Mouse (Mus musculus) embryonic facial prominence, embryonic 13.5 days (tissue): ENCODE measurements at regions not wholly inside any gene's neighbourhood (a gene's known extent, or its start where the extent isn't known, plus 50 kb on each side); places are given as distances from the start of the nearest gene placed in this dataset.

Experiments
- ATAC-seq: fragments of 200-750 bp; cut with Nextera tagmentation; 2 replicates; pipeline ENCODE4 v1.8.0; 2017; ENCODE audit warnings: low read depth; ENCODE audit not compliant: insufficient number of reproducible peaks, insufficient read depth, low FRiP score, low TSS enrichment
- H3K27ac ChIP-seq: fragments of 300-500 bp; sonication (generic); 2 replicates; pipeline ENCODE4 v1.5.1; 2015; ENCODE audit warnings: moderate library complexity, mild to moderate bottlenecking, inconsistent platforms
- H3K27me3 ChIP-seq: fragments of 300-500 bp; sonication (generic); 2 replicates; pipeline ENCODE4 v1.6.1; 2015; ENCODE audit warnings: mild to moderate bottlenecking, inconsistent platforms
- H3K36me3 ChIP-seq: fragments of 300-500 bp; sonication (generic); 2 replicates; pipeline ENCODE4 v1.6.1; 2015; ENCODE audit warnings: mild to moderate bottlenecking, inconsistent platforms
- H3K4me1 ChIP-seq: fragments of 300-500 bp; sonication (generic); 2 replicates; pipeline ENCODE4 v1.6.1; 2015; ENCODE audit warnings: inconsistent platforms
- H3K4me2 ChIP-seq: fragments of 300-500 bp; sonication (generic); 2 replicates; pipeline ENCODE4 v1.6.1; 2015; ENCODE audit warnings: moderate library complexity, mild to moderate bottlenecking, inconsistent platforms
- H3K4me3 ChIP-seq: fragments of 300-500 bp; sonication (generic); 2 replicates; pipeline ENCODE4 v1.5.1; 2015; ENCODE audit warnings: mild to moderate bottlenecking, inconsistent platforms
- H3K9ac ChIP-seq: fragments of 300-500 bp; sonication (generic); 2 replicates; pipeline ENCODE4 v1.6.1; 2015; ENCODE audit warnings: mild to moderate bottlenecking, inconsistent platforms
- H3K9me3 ChIP-seq: fragments of 300-500 bp; sonication (generic); 2 replicates; pipeline ENCODE4 v1.6.1; 2016; ENCODE audit warnings: inconsistent platforms
- WGBS: fragments of 180-500 bp; shearing (Covaris S2); methylation state at CpG from one replicate; pipeline ENCODE4 v1.1.7; 2015; ENCODE audit warnings: mixed read lengths; 5-methylcytosine and 5-hydroxymethylcytosine counted together

DNA sequence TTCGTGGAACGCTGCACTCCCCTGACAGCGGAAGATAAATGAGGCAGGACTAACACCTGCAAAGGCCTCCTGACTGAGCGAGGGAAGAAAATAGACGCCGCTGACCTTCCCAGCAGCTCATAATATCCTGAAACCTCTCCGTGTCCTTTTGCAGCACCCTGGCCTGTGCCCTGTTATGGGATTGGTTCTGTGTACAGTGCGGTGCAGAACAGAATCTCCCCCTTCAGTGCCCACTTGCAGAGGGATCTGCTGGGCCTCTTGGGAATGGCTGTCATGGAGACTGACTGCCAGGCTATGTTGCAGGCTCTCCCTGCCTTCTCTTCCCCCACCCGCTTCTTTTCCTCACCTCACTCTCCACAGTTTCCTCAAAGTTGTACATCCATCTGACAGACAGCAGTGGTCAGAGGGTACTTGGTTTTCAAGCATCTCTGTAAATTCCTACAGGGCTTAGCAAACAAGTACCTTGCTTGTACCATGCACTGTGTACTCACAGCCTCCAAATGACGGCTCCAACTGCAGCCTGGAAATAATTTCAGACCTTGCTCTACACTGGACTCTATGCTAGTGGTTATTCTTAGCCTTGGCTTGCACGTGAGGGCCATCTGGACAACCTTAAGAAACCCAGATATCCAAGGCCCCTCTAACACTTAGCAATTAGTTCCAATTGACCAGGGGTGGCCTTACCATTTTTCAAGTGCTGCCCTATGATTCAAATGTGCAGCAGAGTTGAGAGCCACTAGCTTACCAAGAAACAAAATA lies 382.7 kb downstream of the Gm45692 start:
- WGBS, result 66% methylated on average over 11 of the region's 11 CpGs
- Histone ChIP-seq H3K4me1 (peaks cover 33% of the 10 kb centered on the region), H3K9ac (no peak overlapping the region), H3K27ac (no peak overlapping the region), H3K27me3 (no peaks in the 10 kb centered on the region), H3K4me2 (no peak overlapping the region), H3K4me3 (no peak overlapping the region), H3K9me3 (no peaks in the 10 kb centered on the region), H3K36me3 (no peaks in the 10 kb centered on the region)
- ATAC-seq, result no peak

DNA sequence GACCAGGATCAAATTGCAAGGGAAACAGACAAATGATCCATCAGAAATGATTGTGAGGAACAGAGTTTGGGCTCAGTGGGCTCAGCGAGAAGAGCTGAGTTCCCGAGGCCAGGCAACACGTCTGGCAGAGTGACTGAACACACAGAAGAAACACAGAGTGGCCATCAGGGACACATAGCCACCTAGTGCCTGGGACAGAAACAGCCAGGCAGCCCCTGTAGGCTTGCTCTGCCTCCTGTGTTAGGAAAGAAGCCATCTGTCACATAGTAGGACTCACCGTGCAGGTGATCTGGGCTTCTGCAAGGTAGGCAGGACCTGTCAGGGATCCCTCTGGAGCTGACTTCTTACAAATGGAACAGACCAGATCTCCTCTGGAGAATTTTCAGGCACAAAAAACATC lies 383.4 kb downstream of the Gm45692 start:
- Histone ChIP-seq H3K4me1 (peaks cover 33% of the 10 kb centered on the region), H3K27me3 (no peaks in the 10 kb centered on the region), H3K9me3 (no peaks in the 10 kb centered on the region), H3K27ac (no peak overlapping the region), H3K4me3 (no peak overlapping the region), H3K4me2 (no peak overlapping the region), H3K36me3 (no peaks in the 10 kb centered on the region), H3K9ac (no peak overlapping the region)
- ATAC-seq, result no peak
- WGBS, result 30% methylated on average over 4 of the region's 4 CpGs

DNA sequence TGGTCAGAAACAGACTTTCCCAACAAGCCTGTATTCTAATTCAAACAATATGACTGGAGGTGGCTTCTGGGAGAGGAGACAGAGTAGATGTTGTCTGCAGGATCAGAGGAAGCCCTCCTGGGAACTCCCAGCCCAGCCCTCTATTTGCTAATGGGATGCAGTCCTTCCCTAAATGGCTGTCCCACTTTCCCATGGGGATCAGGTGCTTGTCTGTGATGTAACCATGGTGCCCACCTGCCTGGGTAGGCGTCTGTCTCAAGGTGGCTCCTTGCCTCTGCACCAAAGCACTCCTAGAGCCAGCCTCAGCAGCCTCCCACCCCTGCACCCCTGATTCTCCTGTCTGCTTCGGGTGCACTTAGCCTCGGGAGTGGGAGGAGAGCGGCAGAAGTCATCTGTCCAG lies 384.6 kb downstream of the Gm45692 start:
- H3K27ac ChIP-seq, result peak overlapping the region; percentile 33
- ATAC-seq, result no peak

GRCm38 (mm10) chr8:26504319-26505035 lies 385.1 kb downstream of the Gm45692 start:
- Histone ChIP-seq H3K4me1 (peaks cover 33% of the 10 kb centered on the region), H3K27me3 (no peaks in the 10 kb centered on the region), H3K9ac (no peak overlapping the region), H3K9me3 (no peaks in the 10 kb centered on the region), H3K36me3 (no peaks in the 10 kb centered on the region), H3K4me3 (no peak overlapping the region), H3K27ac (peak overlapping the region; percentile 33), H3K4me2 (no peak overlapping the region)
- ATAC-seq, result no peak
- WGBS, result 67% methylated on average over 16 of the region's 16 CpGs

More for the DNA sequence above, 384.6 kb downstream of the Gm45692 start:
- no peak overlapping the region for H3K4me2 ChIP-seq
- WGBS, result 68% methylated on average over 4 of the region's 4 CpGs
- H3K9me3 ChIP-seq, result no peaks in the 10 kb centered on the region
- H3K36me3 ChIP-seq, result no peaks in the 10 kb centered on the region
- no peak overlapping the region for H3K4me3 ChIP-seq
- H3K9ac ChIP-seq, result no peak overlapping the region
- H3K4me1 ChIP-seq, result peaks cover 33% of the 10 kb centered on the region
- no peaks in the 10 kb centered on the region for H3K27me3 ChIP-seq

GRCm38 (mm10) chr8:26507611-26508070 lies 388.3 kb downstream of the Gm45692 start:
- no peak overlapping the region for H3K4me3 ChIP-seq
- H3K36me3 ChIP-seq, result no peaks in the 10 kb centered on the region
- no peak overlapping the region for H3K27ac ChIP-seq
- no peaks in the 10 kb centered on the region for H3K27me3 ChIP-seq
- no peak overlapping the region for H3K9ac ChIP-seq
- ATAC-seq, result no peak
- H3K4me1 ChIP-seq, result peaks cover 23% of the 10 kb centered on the region
- no peaks in the 10 kb centered on the region for H3K9me3 ChIP-seq
- no peak overlapping the region for H3K4me2 ChIP-seq
- WGBS, result 73% methylated on average over 12 of the region's 12 CpGs

- Histone ChIP-seq H3K4me2 (no peak overlapping the region), H3K4me1 (peaks cover 8% of the 10 kb centered on the region; the same call in 1 of the 2 replicates), H3K4me3 (no peak overlapping the region), H3K27ac (no peak overlapping the region), H3K36me3 (no peaks in the 10 kb centered on the region), H3K27me3 (no peaks in the 10 kb centered on the region), H3K9ac (no peak overlapping the region), H3K9me3 (no peaks in the 10 kb centered on the region)
- no peak for ATAC-seq
- 65% methylated on average over 3 of the region's 3 CpGs for WGBS
Observed at GRCm38 (mm10) chr8:26509254-26509653, 389.9 kb downstream of the Gm45692 start.

DNA sequence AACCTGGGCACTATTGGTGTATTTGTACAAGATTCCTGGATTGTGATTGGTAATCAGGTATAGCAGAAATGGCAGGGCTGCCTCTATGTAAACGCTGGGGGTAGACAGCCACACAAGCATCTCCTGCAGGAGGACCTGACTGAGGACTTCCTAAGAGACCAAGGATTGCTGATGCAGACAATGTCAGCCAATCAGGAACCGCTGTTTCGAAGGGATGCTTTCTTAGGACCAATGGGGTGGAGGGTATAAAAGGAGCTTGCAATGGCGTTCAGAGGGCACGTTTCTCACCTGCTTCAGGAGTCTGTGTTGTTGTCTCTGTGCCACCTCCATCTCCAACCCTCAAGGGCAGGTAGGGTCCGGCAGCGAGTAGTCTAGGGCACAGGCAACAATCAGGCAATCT lies 393.7 kb downstream of the Gm45692 start:
- 83% methylated on average over 7 of the region's 7 CpGs for WGBS
- H3K36me3 ChIP-seq, result no peaks in the 10 kb centered on the region
- no peak overlapping the region for H3K27ac ChIP-seq
- H3K4me3 ChIP-seq, result no peak overlapping the region
- no peaks in the 10 kb centered on the region for H3K27me3 ChIP-seq
- no peak overlapping the region for H3K9ac ChIP-seq
- H3K4me1 ChIP-seq, result no peaks in the 10 kb centered on the region
- H3K9me3 ChIP-seq, result no peaks in the 10 kb centered on the region
- no peak overlapping the region for H3K4me2 ChIP-seq
- ATAC-seq, result no peak

GRCm38 (mm10) chr8:26524237-26524636 lies 404.9 kb downstream of the Gm45692 start:
- Histone ChIP-seq H3K36me3 (no peaks in the 10 kb centered on the region), H3K27me3 (no peaks in the 10 kb centered on the region), H3K27ac (no peak overlapping the region), H3K4me2 (no peak overlapping the region), H3K9ac (no peak overlapping the region), H3K4me3 (no peak overlapping the region), H3K4me1 (no peaks in the 10 kb centered on the region), H3K9me3 (no peaks in the 10 kb centered on the region)
- no peak for ATAC-seq
- 94% methylated on average over 2 of the region's 2 CpGs for WGBS

DNA sequence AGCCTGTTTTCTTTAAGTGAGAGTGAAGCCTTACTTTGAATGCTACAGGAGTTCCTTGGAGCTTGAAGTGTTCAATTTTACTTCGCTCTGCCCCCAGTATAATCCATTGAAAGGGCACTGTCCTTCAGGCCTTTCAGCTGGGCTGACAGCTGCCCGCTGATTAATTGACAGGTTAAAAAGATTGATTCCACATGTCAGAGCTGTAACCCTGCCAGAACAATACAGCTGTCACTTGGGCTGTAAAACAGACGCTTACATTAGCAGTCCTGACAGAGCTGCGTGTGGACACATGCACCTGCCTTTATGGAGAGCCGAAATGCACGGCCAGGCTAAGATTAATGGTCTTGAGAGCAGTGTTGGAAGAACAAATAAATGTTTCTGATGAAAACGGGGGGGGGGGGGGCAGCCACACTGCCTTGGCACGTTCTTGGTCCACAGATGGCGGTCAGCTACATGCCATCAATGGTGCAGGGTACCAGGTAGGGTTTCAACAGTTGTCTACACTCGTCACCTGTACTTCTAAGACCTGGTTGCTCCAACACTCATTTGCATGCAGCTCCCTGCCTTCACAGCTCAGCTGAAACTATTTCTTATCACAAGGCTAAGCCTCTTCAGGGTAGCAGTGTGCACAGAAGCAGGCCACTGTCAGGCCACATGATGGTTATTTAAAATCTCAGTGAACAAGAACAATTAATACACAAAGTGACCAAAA lies 407.3 kb downstream of the Gm45692 start:
- no peak overlapping the region for H3K27ac ChIP-seq
- 33% methylated on average over 10 of the region's 10 CpGs for WGBS
- no peaks in the 10 kb centered on the region for H3K36me3 ChIP-seq
- H3K9ac ChIP-seq, result no peak overlapping the region
- H3K4me2 ChIP-seq, result no peak overlapping the region
- H3K4me3 ChIP-seq, result no peak overlapping the region
- H3K27me3 ChIP-seq, result no peaks in the 10 kb centered on the region
- H3K4me1 ChIP-seq, result no peaks in the 10 kb centered on the region
- no peak for ATAC-seq
- H3K9me3 ChIP-seq, result no peaks in the 10 kb centered on the region

- WGBS, result 37% methylated on average over 5 of the region's 5 CpGs
- no peak for ATAC-seq
- Histone ChIP-seq H3K4me3 (no peak overlapping the region), H3K4me1 (no peaks in the 10 kb centered on the region), H3K27ac (no peak overlapping the region), H3K9ac (no peak overlapping the region), H3K9me3 (no peaks in the 10 kb centered on the region), H3K4me2 (no peak overlapping the region), H3K36me3 (no peaks in the 10 kb centered on the region), H3K27me3 (no peaks in the 10 kb centered on the region)
Observed at GRCm38 (mm10) chr8:26527186-26527580, 407.8 kb downstream of the Gm45692 start.

- H3K9me3 ChIP-seq, result no peaks in the 10 kb centered on the region
- H3K27ac ChIP-seq, result no peak overlapping the region
- 85% methylated on average over 8 of the region's 8 CpGs for WGBS
- H3K4me1 ChIP-seq, result peaks cover 4% of the 10 kb centered on the region
- no peaks in the 10 kb centered on the region for H3K36me3 ChIP-seq
- no peak overlapping the region for H3K4me3 ChIP-seq
- no peaks in the 10 kb centered on the region for H3K27me3 ChIP-seq
- no peak overlapping the region for H3K9ac ChIP-seq
- H3K4me2 ChIP-seq, result no peak overlapping the region
- ATAC-seq, result no peak
Observed at GRCm38 (mm10) chr8:26529921-26530320, 410.6 kb downstream of the Gm45692 start.
